Mouse (Mus musculus) kidney, postnatal 0 days (tissue): ENCODE results near the gene Gm28047. TPM values are rescaled to one million over a fixed set of nuclear protein-coding genes. Genes with fewer than 3 reads are reported as not detected.

ENCODE experiments used
- ATAC-seq: fragments of 200-750 bp; cut with Nextera tagmentation; replicated peaks from 2 replicates; pipeline ENCODE4 v1.8.0; 2017; ENCODE audit warnings: low read depth, moderate number of reproducible peaks, moderate TSS enrichment, moderate library complexity; ENCODE audit not compliant: low FRiP score
- DNase-seq: peaks from one replicate; pipeline ENCODE4 v3.0.0-alpha.2; 2016; ENCODE audit warnings: low spot score
- H3K27ac ChIP-seq: fragments of 300-500 bp; sonication (generic); 2 replicates; pipeline ENCODE4 v1.5.1; 2014; ENCODE audit warnings: mild to moderate bottlenecking
- H3K27me3 ChIP-seq: fragments of 300-500 bp; sonication (generic); 2 replicates; pipeline ENCODE4 v1.6.1; 2014; ENCODE audit warnings: low read length, mixed read lengths; ENCODE audit not compliant: insufficient read depth
- H3K36me3 ChIP-seq: fragments of 300-500 bp; sonication (generic); 2 replicates; pipeline ENCODE4 v1.6.1; 2014; ENCODE audit warnings: low read length, mixed read lengths; ENCODE audit not compliant: insufficient read depth
- H3K4me1 ChIP-seq: fragments of 300-500 bp; sonication (generic); replicated peaks from 2 replicates; pipeline ENCODE4 v1.6.1; 2014; ENCODE audit warnings: antibody characterized with exemption, low read length, mixed read lengths; ENCODE audit not compliant: insufficient read depth
- H3K4me2 ChIP-seq: fragments of 300-500 bp; sonication (generic); 2 replicates; pipeline ENCODE4 v1.6.1; 2014; ENCODE audit warnings: mild to moderate bottlenecking, low read length, moderate library complexity, mixed read lengths
- H3K4me3 ChIP-seq: fragments of 300-500 bp; sonication (generic); replicated peaks from 2 replicates; pipeline ENCODE4 v1.5.1; 2014; ENCODE audit warnings: low read depth, low read length
- H3K9ac ChIP-seq: fragments of 300-500 bp; sonication (generic); 2 replicates; pipeline ENCODE4 v1.6.1; 2014; ENCODE audit warnings: low read depth, low read length
- H3K9me3 ChIP-seq: fragments of 300-500 bp; sonication (generic); replicated peaks from 2 replicates; pipeline ENCODE4 v1.6.1; 2016; ENCODE audit warnings: low read length, inconsistent platforms, mixed read lengths
- CTCF ChIP-seq: IDR thresholded peaks from 2 replicates; pipeline ENCODE4 v1.5.1; 2016; ENCODE audit warnings: antibody characterized with exemption, low read depth, mild to moderate bottlenecking, moderate library complexity
- WGBS: fragments of 180-500 bp; shearing (Covaris S2); extraction: QIAGEN DNeasy Blood & Tissue Kit; methylation state at CpG from one replicate; pipeline ENCODE4 v1.1.7; 2014; 5-methylcytosine and 5-hydroxymethylcytosine counted together
- polyA plus RNA-seq: library from polyadenylated mRNA; unstranded; fragments of >200 nt; fragmentation: Nextera tagmentation; extraction: Ambion mirVana; gene quantifications from 2 replicates; pipeline ENCODE4 v1.2.1, GENCODE M21; 2015

The Gm28047 gene
- polyA plus RNA-seq, 1 experiment from 2014 or later, result 0.46 TPM

DNA sequence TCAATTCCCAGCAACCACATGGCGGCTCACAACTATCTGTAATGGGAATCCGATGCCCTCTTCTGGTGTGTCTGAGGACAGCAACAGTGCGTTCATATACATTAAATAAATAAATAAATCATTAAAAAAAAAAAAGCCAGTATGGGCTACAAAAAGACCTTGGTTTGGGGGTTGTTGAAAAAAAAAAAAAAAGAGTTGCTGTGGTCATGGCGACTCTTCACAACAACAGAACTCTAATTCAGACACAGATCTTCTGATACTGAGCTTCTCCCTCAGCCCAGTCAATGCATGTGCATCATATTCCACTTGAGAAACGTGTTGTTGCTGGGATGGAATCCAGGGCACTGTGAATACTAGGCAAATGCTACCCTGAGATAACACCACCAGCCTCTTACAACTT lies 72.3 kb downstream of the Gm28047 start:
- Histone ChIP-seq H3K9ac (no peak overlapping the region), H3K4me3 (no peak overlapping the region), H3K27me3 (no peaks in the 10 kb centered on the region), H3K27ac (no peak overlapping the region), H3K9me3 (no peaks in the 10 kb centered on the region), H3K36me3 (peaks cover 23% of the 10 kb centered on the region), H3K4me1 (no peaks in the 10 kb centered on the region), H3K4me2 (no peak overlapping the region)
- DNase-seq (no peak), ATAC-seq (no peak)
- no peak for TF ChIP-seq CTCF
- 97% methylated on average over 5 of the region's 5 CpGs for WGBS

DNA sequence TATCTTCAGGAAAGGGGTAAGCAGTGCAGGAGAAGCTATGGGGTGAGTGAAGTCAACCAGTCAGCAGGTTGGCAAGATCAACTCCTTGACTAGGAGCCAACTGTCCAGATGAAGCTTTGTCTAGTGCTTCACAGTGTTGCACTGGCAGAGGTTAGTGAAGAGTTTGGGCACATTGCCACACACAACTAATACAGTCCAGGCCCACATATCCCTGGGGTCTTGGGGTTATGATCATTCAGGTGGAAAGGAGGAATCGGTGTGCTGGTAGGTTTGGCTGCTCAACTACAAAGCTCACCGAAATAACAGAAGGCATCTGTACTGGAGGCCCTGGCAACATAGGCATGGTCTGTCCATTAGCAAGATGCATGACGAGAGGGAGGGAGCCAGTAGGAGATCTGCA lies 77.4 kb downstream of the Gm28047 start:
- Histone ChIP-seq H3K4me3 (no peak overlapping the region), H3K9me3 (no peaks in the 10 kb centered on the region), H3K36me3 (peaks cover 27% of the 10 kb centered on the region), H3K4me2 (no peak overlapping the region), H3K27me3 (no peaks in the 10 kb centered on the region), H3K9ac (no peak overlapping the region), H3K4me1 (no peaks in the 10 kb centered on the region), H3K27ac (no peak overlapping the region)
- TF ChIP-seq CTCF, result no peak
- WGBS, result 84% methylated on average over 3 of the region's 3 CpGs
- DNase-seq (no peak), ATAC-seq (no peak)

- Histone ChIP-seq H3K4me1 (no peaks in the 10 kb centered on the region), H3K9me3 (no peaks in the 10 kb centered on the region), H3K9ac (no peak overlapping the region), H3K27me3 (no peaks in the 10 kb centered on the region), H3K4me2 (no peak overlapping the region), H3K27ac (no peak overlapping the region), H3K4me3 (no peak overlapping the region), H3K36me3 (peaks cover 29% of the 10 kb centered on the region)
- TF ChIP-seq CTCF, result no peak
- WGBS, result 91% methylated on average over 3 of the region's 3 CpGs
- ATAC-seq (no peak), DNase-seq (no peak)
These were observed 78.0 kb downstream of the Gm28047 start for GRCm38 (mm10) chr15:102546677-102547427.

- H3K27me3 ChIP-seq, result no peaks in the 10 kb centered on the region
- H3K4me3 ChIP-seq, result no peak overlapping the region
- no peaks in the 10 kb centered on the region for H3K4me1 ChIP-seq
- H3K4me2 ChIP-seq, result no peak overlapping the region
- H3K27ac ChIP-seq, result no peak overlapping the region
- H3K36me3 ChIP-seq, result peaks cover 29% of the 10 kb centered on the region
- no peaks in the 10 kb centered on the region for H3K9me3 ChIP-seq
- TF ChIP-seq CTCF, result no peak
- DNase-seq, result no peak
- no peak for ATAC-seq
- WGBS, result 96% methylated on average over 3 of the region's 3 CpGs
- H3K9ac ChIP-seq, result no peak overlapping the region
These were observed 78.6 kb downstream of the Gm28047 start for GRCm38 (mm10) chr15:102546246-102546645.

DNA sequence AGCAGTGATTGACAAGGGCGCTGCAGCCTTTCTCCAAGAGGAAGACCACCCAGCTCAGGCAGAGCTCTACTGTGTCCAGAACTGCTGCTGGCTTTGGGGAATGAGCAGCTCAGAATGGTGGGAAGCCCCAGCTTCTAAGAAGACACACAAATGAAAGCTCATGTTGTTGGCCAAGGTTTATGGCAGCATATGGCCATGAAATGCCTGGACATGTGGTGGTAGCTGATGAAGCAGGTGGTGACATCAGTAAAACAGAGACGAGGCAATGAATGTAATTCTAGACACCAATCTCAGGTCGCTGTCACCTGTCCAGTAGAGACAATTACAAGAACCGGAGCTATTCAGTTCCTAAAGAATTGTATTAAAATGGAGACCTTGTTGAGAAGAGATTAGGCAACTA lies 80.1 kb downstream of the Gm28047 start:
- Histone ChIP-seq H3K36me3 (peaks cover 39% of the 10 kb centered on the region), H3K4me3 (no peak overlapping the region), H3K27me3 (no peaks in the 10 kb centered on the region), H3K27ac (no peak overlapping the region), H3K4me2 (no peak overlapping the region), H3K4me1 (no peaks in the 10 kb centered on the region), H3K9ac (no peak overlapping the region), H3K9me3 (no peaks in the 10 kb centered on the region)
- no peak for ATAC-seq
- TF ChIP-seq CTCF, result no peak
- DNase-seq, result no peak
- 90% methylated on average over 4 of the region's 4 CpGs for WGBS

DNA sequence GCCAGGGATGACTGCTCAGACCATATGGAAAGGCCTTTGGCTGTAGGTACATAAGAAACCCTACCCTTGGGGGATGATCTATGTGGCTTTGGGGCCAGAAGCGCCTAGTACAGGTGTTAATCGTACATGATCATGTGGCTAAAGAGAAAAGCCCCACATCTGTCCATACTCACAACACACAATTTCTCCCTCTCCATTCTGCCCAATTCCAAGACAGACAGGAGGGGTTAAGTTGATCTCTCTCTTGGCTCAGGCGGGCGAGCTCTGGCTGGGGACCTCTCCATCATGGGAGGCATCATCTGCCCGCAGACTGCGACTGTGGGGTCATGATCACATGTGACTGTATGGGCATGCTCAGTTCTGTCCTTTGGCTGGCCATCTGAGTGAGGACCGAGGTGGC lies 90.9 kb downstream of the Gm28047 start:
- TF ChIP-seq CTCF, result no peak
- ATAC-seq (no peak), DNase-seq (no peak)
- Histone ChIP-seq H3K4me1 (no peaks in the 10 kb centered on the region), H3K27me3 (no peaks in the 10 kb centered on the region), H3K36me3 (peaks cover 70% of the 10 kb centered on the region), H3K4me2 (no peak overlapping the region), H3K9me3 (no peaks in the 10 kb centered on the region), H3K4me3 (no peak overlapping the region), H3K9ac (no peak overlapping the region), H3K27ac (no peak overlapping the region)
- 90% methylated on average over 7 of the region's 7 CpGs for WGBS
